Mouse (Mus musculus) ES-Bruce4 (cell line): Measurements from ENCODE around the gene Ccdc162. TPM values are rescaled to one million over a fixed set of nuclear protein-coding genes. Genes with fewer than 3 reads are reported as not detected.

Experiments
- H3K27ac ChIP-seq: 2 replicates; pipeline ENCODE4 v1.5.1; 2012; ENCODE audit warnings: low read length, inconsistent platforms; ENCODE audit not compliant: insufficient read depth
- H3K27me3 ChIP-seq: 2 replicates; pipeline ENCODE4 v1.6.1; 2012; ENCODE audit warnings: mild to moderate bottlenecking, low read length, inconsistent platforms; ENCODE audit not compliant: control insufficient read depth, poor library complexity, insufficient read depth, severe bottlenecking
- H3K36me3 ChIP-seq: 2 replicates; pipeline ENCODE4 v1.6.1; 2012; ENCODE audit warnings: inconsistent platforms, mild to moderate bottlenecking, low read length, moderate library complexity; ENCODE audit not compliant: control insufficient read depth, poor library complexity, insufficient read depth, severe bottlenecking
- H3K4me1 ChIP-seq: one replicate; pipeline ENCODE4 v1.8.1; 2011; ENCODE audit warnings: low read length; ENCODE audit not compliant: control insufficient read depth, insufficient read depth
- H3K4me3 ChIP-seq: 2 replicates; pipeline ENCODE4 v1.5.1; 2011; ENCODE audit warnings: low read depth, mild to moderate bottlenecking, low read length
- H3K9ac ChIP-seq: 2 replicates; pipeline ENCODE4 v1.6.1; 2012; ENCODE audit warnings: low read depth, mild to moderate bottlenecking, inconsistent platforms; ENCODE audit not compliant: poor library complexity, severe bottlenecking
- H3K9me3 ChIP-seq: replicated peaks from 2 replicates; pipeline ENCODE4 v1.6.1; 2012; ENCODE audit warnings: mild to moderate bottlenecking, low read length, inconsistent platforms; ENCODE audit not compliant: control insufficient read depth, poor library complexity, insufficient read depth, severe bottlenecking
- CTCF ChIP-seq: IDR thresholded peaks from one replicate; pipeline ENCODE4 v1.8.1; 2011; ENCODE audit warnings: low read depth, low read length
- EP300 ChIP-seq: IDR thresholded peaks from 2 replicates; pipeline ENCODE4 v1.6.1; 2011; ENCODE audit warnings: low read depth, low read length; ENCODE audit not compliant: insufficient read depth
- POLR2A ChIP-seq: IDR thresholded peaks from one replicate; pipeline ENCODE4 v1.8.1; 2011; ENCODE audit warnings: low read length; ENCODE audit not compliant: insufficient read depth
- polyA plus RNA-seq: library from polyadenylated mRNA; stranded (reverse); fragments of >200 nt; gene quantifications from 2 replicates; pipeline ENCODE4 v1.2.4, GENCODE M21; 2011; ENCODE audit warnings: low read depth; ENCODE audit not compliant: missing spikeins, insufficient read depth, insufficient read length

Ccdc162 gene
- polyA plus RNA-seq, 1 experiment: 3.5 TPM

DNA sequence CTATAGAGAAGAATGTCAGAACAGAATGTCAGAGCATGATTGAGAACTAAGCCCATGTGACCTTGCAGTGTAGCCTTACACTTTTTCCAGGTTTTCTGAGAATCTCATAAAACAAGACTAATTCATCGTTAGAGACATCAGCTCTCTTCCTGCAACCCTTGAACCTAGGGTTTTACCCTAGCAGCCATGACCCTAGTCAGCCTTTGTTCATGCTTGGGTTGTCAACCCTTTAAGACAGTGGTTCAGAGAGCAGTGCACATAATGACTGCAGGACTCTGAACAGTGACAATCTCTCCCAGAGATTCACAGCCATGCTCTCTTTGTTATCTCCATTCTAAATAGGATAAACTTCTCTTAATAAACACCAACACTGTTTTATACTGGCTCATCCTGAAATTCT, 137.9 kb downstream of the Ccdc162 start:
- H3K36me3 ChIP-seq: no peaks in the 10 kb centered on the region
- no peaks in the 10 kb centered on the region for H3K4me1 ChIP-seq
- H3K27me3 ChIP-seq: no peaks in the 10 kb centered on the region
- H3K27ac ChIP-seq: no peak overlapping the region
- TF ChIP-seq CTCF (no peak), POLR2A (no peak), EP300 (no peak)
- no peak overlapping the region for H3K4me3 ChIP-seq
- no peaks in the 10 kb centered on the region for H3K9me3 ChIP-seq
- no peak overlapping the region for H3K9ac ChIP-seq

DNA sequence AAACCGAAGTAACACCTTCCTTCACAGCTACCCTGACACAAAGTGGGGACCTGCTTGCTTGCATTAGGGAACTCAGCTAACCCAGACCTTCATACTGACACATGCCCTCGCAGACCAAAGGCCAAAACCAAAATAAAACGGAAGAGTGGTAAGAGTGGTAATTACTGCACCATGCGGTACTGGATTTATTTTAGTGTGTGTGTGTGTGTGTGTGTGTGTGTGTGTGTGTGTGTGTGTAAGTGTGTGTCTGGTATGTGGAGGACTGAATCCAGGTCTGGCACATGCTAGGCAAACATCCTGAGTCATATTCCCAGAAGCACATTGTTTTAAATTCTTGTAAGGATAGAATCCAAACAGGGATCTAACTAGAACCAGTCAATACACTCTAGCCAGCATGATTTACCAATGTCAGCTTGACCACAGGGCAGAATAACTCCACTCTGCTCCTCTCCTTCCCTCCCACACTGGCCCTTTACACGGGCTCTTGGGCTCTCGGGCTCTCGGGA, 140.1 kb downstream of the Ccdc162 start:
- Histone ChIP-seq H3K27ac (no peak overlapping the region), H3K27me3 (no peaks in the 10 kb centered on the region), H3K36me3 (no peaks in the 10 kb centered on the region), H3K9me3 (no peaks in the 10 kb centered on the region), H3K9ac (no peak overlapping the region), H3K4me1 (no peaks in the 10 kb centered on the region), H3K4me3 (no peak overlapping the region)
- TF ChIP-seq CTCF: no peak
- TF ChIP-seq POLR2A: no peak
- TF ChIP-seq EP300: no peak

DNA sequence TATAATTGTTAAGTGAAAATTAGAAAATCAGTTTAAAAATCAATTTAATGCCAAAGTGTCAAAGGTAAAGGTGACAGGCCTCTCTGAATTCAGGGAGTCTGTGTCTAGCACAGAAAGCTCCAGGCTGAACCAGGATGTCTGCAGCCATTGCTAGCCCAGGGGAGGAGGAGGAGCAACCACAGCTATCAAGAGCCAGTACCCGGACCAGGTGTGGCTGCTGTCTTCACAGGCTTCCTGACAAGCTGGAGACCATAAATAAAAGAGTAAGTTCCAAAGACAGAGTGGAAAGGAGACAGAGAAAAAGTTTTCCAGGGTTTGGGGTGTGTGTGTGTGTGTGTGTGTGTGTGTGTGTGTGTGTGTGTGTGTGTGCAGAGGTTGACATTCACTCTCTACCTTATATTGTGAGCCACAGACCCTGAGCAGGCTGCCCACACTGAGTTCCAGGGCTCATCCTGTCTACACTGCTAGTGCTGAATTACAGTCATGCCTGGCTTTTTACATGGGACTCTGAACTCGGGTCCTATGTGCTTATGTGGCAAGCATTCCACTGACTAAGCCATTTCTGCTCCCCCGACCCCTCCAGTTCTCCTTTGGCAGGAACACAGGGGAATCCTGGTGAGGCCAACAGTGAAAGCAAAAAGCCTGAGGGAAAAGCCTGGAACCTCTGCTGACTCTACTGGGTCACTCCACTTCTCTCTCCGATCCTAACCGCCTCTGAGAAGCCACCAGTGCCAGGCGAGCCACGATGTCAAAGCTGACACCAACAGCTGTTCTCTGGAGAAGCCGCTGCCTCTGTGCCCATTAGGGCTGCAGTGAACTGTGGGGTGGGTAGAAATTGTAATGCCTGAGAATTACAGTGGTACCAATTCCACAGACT, 140.7 kb downstream of the Ccdc162 start:
- no peaks in the 10 kb centered on the region for H3K36me3 ChIP-seq
- H3K4me1 ChIP-seq: no peaks in the 10 kb centered on the region
- H3K4me3 ChIP-seq: no peak overlapping the region
- no peaks in the 10 kb centered on the region for H3K27me3 ChIP-seq
- no peak for TF ChIP-seq POLR2A
- TF ChIP-seq CTCF: no peak
- no peak for TF ChIP-seq EP300
- H3K9ac ChIP-seq: no peak overlapping the region
- H3K9me3 ChIP-seq: no peaks in the 10 kb centered on the region
- no peak overlapping the region for H3K27ac ChIP-seq

DNA sequence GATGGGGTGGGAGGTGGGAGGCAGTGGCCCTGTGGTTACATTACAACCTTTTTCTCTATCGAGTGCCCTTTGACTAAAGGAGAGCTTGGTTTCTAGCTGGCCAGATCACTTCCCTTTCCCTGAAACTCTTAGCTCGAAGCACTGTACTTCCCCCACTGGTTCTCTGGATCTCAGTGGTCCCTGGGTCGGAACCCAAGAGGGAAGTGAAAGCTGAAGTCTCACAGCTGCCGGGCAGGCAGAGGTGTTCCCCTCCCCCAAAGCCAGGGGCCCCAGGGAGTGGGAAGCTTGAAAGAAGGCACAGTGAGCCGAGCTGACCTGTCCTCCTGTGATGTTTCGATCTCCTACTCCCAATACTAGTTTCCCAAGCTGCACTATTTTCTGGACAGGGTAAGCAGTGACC, 143.2 kb downstream of the Ccdc162 start:
- H3K4me1 ChIP-seq: no peaks in the 10 kb centered on the region
- H3K27ac ChIP-seq: no peak overlapping the region
- no peak overlapping the region for H3K4me3 ChIP-seq
- TF ChIP-seq CTCF (no peak), EP300 (no peak)
- H3K9me3 ChIP-seq: no peaks in the 10 kb centered on the region
- H3K27me3 ChIP-seq: no peaks in the 10 kb centered on the region
- H3K36me3 ChIP-seq: no peaks in the 10 kb centered on the region
- no peak overlapping the region for H3K9ac ChIP-seq

DNA sequence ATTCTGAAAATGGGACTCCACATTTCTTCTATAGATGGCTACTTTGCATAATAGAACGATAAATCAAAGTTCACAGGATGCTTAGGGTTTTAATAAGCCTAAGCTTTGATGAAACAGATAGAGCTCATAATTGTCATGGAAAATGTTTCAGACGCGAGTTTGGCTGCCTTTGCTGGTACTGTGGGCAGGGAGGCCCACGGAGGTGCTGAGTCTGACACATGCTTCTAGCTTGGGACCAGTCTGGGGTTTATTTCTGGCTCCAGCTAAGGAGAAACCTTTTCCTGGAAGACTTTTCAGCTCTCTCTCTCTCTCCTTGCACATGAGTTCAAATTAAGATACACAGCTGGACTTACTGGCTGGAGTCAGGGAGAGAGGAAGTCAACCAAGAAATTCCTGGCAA, 144.2 kb downstream of the Ccdc162 start:
- TF ChIP-seq POLR2A (no peak), CTCF (no peak), EP300 (no peak)
- no peaks in the 10 kb centered on the region for H3K9me3 ChIP-seq
- no peaks in the 10 kb centered on the region for H3K36me3 ChIP-seq
- H3K9ac ChIP-seq: no peak overlapping the region
- no peaks in the 10 kb centered on the region for H3K27me3 ChIP-seq
- H3K27ac ChIP-seq: no peak overlapping the region
- no peaks in the 10 kb centered on the region for H3K4me1 ChIP-seq
- H3K4me3 ChIP-seq: no peak overlapping the region

DNA sequence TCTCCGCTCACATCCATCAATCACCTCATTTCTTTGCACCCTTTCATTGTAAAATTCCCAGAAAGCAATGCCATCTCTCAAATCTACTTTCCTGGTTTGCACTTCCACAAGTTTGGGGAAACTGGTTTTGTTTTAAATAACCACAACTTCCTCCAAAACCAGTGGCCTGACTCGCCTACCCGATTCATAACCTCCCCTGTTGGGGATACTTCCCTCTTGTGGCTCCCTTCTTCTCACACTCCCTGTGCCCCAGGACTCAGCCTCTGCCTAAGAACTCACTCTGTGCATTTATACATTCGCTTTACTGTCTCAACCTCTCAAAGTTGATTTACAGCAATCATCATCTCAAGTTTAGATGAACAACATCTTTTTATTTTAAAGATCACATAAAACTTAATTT, 145.4 kb downstream of the Ccdc162 start:
- no peak overlapping the region for H3K4me3 ChIP-seq
- no peaks in the 10 kb centered on the region for H3K27me3 ChIP-seq
- H3K9me3 ChIP-seq: no peaks in the 10 kb centered on the region
- H3K27ac ChIP-seq: no peak overlapping the region
- no peak overlapping the region for H3K9ac ChIP-seq
- no peaks in the 10 kb centered on the region for H3K36me3 ChIP-seq
- no peak for TF ChIP-seq POLR2A
- no peak for TF ChIP-seq CTCF
- no peak for TF ChIP-seq EP300
- no peaks in the 10 kb centered on the region for H3K4me1 ChIP-seq
